Mouse (Mus musculus) ES-E14 (cell line): ENCODE results near the gene Slco1a4. TPM values are rescaled to one million over a fixed set of nuclear protein-coding genes. Genes with fewer than 3 reads are reported as not detected.

ENCODE experiments used
- DNase-seq: peaks from one replicate; pipeline ENCODE4 v3.0.0-alpha.2; 2013; ENCODE audit warnings: low read depth, low spot score
- H3K27ac ChIP-seq: 2 replicates; pipeline ENCODE4 v1.5.1; 2012; ENCODE audit warnings: low read depth, mild to moderate bottlenecking, low read length, moderate library complexity, mixed read lengths; ENCODE audit not compliant: poor library complexity, insufficient read depth, severe bottlenecking
- H3K36me3 ChIP-seq: 2 replicates; pipeline ENCODE4 v1.6.1; 2012; ENCODE audit warnings: mild to moderate bottlenecking, low read length, moderate library complexity, mixed read lengths; ENCODE audit not compliant: control insufficient read depth, poor library complexity, insufficient read depth, severe bottlenecking
- H3K4me1 ChIP-seq, 2 experiments: fragments of 150-350 bp in 1 of 2; sonication (generic) in 1 of 2; 2 replicates each; pipeline ENCODE4 v1.6.1; 2012; ENCODE audit warnings: low read length in 2 of 2, mild to moderate bottlenecking in 1 of 2, mixed read lengths in 1 of 2; ENCODE audit not compliant: control insufficient read depth in 2 of 2, insufficient read depth in 2 of 2, poor library complexity in 1 of 2
- H3K4me3 ChIP-seq, 2 experiments: fragments of 150-350 bp in 1 of 2; sonication (generic) in 1 of 2; 2 replicates each; pipeline ENCODE4 v1.5.1; 2012; ENCODE audit warnings: low read length in 2 of 2, low read depth in 1 of 2, mild to moderate bottlenecking in 1 of 2, mixed read lengths in 1 of 2; ENCODE audit not compliant: insufficient read depth in 1 of 2, poor library complexity in 1 of 2, severe bottlenecking in 1 of 2
- H3K9ac ChIP-seq: 2 replicates; pipeline ENCODE4 v1.6.1; 2012; ENCODE audit warnings: low read depth, mild to moderate bottlenecking, low read length, mixed read lengths; ENCODE audit not compliant: poor library complexity, insufficient read depth, severe bottlenecking
- H3K9me3 ChIP-seq: fragments of 150-350 bp; sonication (generic); 2 replicates; pipeline ENCODE4 v1.6.1; 2012; ENCODE audit warnings: low read depth, mild to moderate bottlenecking, low read length; ENCODE audit not compliant: control insufficient read depth, insufficient read depth
- CHD2 ChIP-seq: IDR thresholded peaks from 2 replicates; pipeline ENCODE4 v1.6.1; 2014; ENCODE audit warnings: mild to moderate bottlenecking, low read depth, low read length, inconsistent platforms
- HCFC1 ChIP-seq: IDR thresholded peaks from 2 replicates; pipeline ENCODE4 v1.6.1; 2012; ENCODE audit warnings: low read length, inconsistent platforms, borderline replicate concordance; ENCODE audit not compliant: insufficient read depth
- MAFK ChIP-seq: IDR thresholded peaks from 2 replicates; pipeline ENCODE4 v1.6.1; 2014; ENCODE audit warnings: mild to moderate bottlenecking, low read depth, low read length, inconsistent platforms; ENCODE audit not compliant: insufficient read depth
- ZC3H11A ChIP-seq: IDR thresholded peaks from 2 replicates; pipeline ENCODE4 v1.6.1; 2012; ENCODE audit warnings: low read depth, mild to moderate bottlenecking, inconsistent platforms, low read length, borderline replicate concordance
- ZNF384 ChIP-seq: IDR thresholded peaks from 2 replicates; pipeline ENCODE4 v1.6.1; 2012; ENCODE audit warnings: low read depth, low read length, inconsistent platforms
- in situ Hi-C, 2 experiments: fragments of 600-800 bp; cut with MboI; formaldehyde crosslinking; loops; one replicate each; pipeline ENCODE4 v1.15.1; 2025; ENCODE audit warnings: low sequenced_read_pairs in 2 of 2, inconsistent platforms in 1 of 2; ENCODE audit not compliant: unreplicated experiment in 2 of 2
- total RNA-seq: library from RNA; depleted of rRNA; stranded (reverse); fragments of 300-350 nt; gene quantifications from 2 replicates; pipeline ENCODE4 v1.2.3, GENCODE M21; 2012

Slco1a4 gene
- total RNA-seq, 1 experiment: not detected

DNA sequence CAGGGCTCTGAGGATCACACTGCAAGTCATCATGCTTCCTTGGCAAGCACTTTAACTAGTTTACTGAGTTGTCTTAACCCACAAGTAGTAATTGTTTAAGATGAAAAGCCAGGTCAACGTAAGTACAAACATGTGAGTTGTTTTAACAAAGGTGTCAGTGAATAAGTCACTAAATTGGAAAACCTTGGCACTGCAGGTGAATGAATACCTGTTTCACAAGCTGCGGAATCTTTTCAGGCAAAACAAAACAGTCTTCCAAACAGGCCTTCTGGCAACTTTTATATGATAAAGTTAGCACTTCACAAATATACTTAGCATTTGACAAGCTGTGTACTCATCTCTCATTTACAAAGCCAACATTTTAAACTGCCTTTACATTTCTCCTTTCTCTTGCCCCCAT is 15.7 kb upstream of the Slco1a4 start:
- no peak overlapping the region for H3K9ac ChIP-seq
- TF ChIP-seq ZC3H11A (no peak), HCFC1 (no peak), CHD2 (no peak), MAFK (no peak), ZNF384 (no peak)
- H3K4me1 ChIP-seq: no peaks in the 10 kb centered on the region
- H3K4me3 ChIP-seq: no peak overlapping the region
- no peaks in the 10 kb centered on the region for H3K36me3 ChIP-seq
- no peak for DNase-seq
- H3K9me3 ChIP-seq: no peaks in the 10 kb centered on the region
- in situ Hi-C loops: no loop called here
- H3K27ac ChIP-seq: no peak overlapping the region

DNA sequence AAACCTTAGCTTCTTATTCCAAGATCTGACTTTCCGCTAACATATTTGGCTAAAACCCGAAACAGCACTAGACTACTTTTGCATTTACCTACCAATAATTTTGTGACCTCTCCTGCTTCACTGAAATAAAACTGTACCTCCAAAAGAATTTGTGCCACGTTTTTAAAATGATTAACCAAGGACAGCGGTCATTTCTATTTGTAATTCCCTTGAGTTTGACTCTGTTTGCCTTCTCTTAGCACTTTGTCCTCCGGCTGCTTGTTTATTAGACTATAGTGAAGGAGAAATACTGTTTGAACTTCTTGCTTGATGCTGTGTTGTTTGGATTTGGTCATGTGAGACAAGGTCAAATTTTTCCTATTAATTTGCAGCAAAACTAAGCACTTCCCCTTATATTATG is 12.7 kb upstream of the Slco1a4 start:
- in situ Hi-C loops: no loop called here
- no peak overlapping the region for H3K4me3 ChIP-seq
- H3K36me3 ChIP-seq: no peaks in the 10 kb centered on the region
- H3K9me3 ChIP-seq: no peaks in the 10 kb centered on the region
- no peak overlapping the region for H3K27ac ChIP-seq
- H3K9ac ChIP-seq: no peak overlapping the region
- no peaks in the 10 kb centered on the region for H3K4me1 ChIP-seq
- no peak for TF ChIP-seq MAFK
- no peak for TF ChIP-seq CHD2
- no peak for TF ChIP-seq HCFC1
- TF ChIP-seq ZC3H11A: no peak
- TF ChIP-seq ZNF384: no peak
- DNase-seq: no peak

DNA sequence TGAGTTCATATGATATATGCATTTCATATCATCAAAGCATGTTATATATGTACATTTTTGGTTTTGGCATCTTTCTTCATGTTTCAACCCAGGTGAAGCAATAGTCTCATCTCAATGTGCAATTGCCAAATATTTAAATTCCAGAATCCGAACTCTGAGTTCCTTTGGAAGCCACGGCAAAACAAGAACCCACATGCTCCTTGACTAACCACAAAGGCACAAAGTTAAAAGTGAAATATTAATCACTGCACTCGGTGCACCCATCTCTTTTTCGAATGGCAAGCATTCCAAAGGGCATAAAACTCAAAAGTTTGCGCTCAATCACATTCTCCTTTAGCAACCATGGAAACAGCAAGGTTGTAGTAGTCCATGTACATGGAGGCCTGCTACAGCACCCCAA is 10.0 kb upstream of the Slco1a4 start:
- in situ Hi-C loops: no loop called here
- no peak for TF ChIP-seq HCFC1
- no peak for TF ChIP-seq ZC3H11A
- TF ChIP-seq MAFK: no peak

DNA sequence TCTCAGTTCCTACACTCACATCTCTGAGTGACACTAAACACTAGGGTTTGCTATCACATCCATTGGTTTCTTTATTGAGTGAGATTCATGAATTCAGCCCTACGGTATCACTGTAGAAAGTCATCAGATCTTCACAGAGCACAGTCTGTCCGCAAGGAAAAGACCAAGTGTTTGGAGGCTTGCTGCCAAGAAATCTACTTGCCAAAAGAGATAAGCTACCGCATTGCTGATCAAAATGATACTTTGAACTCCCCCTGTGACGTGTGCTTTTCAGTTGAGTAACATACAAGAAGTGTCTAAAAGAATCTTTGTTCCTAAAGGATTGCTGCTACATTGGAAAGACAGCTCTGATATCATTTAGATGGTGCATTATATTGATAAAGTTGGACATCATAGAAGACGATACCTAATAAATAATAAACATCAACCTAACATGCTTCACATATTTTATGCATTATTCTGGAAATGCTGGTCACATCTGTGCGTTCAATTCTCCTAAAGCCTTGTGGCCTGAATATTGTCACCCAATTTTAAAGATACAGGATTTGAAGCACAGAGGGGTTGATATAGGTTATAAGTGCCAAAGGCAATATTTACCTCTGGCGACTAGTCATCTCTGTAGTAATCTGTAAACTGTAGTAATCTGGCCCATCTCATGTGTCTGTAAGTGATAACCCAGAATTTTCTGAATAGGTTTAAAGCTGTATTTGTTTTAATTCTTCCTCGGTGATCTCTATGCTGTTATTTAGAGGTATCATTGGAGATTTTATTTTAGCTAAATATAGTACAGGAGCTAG is 1.9 kb upstream of the Slco1a4 start:
- Histone ChIP-seq H3K9me3 (no peaks in the 10 kb centered on the region), H3K4me1 (no peaks in the 10 kb centered on the region), H3K4me3 (no peak overlapping the region), H3K27ac (no peak overlapping the region), H3K36me3 (no peaks in the 10 kb centered on the region), H3K9ac (no peak overlapping the region)
- in situ Hi-C loops: no loop called here
- no peak for DNase-seq
- TF ChIP-seq ZC3H11A: no peak
- no peak for TF ChIP-seq HCFC1
- TF ChIP-seq MAFK: no peak
- TF ChIP-seq ZNF384: no peak
- no peak for TF ChIP-seq CHD2

More for the DNA sequence above, 10.0 kb upstream of the Slco1a4 start:
- DNase-seq: no peak
- Histone ChIP-seq H3K27ac (no peak overlapping the region), H3K4me1 (no peaks in the 10 kb centered on the region), H3K9ac (no peak overlapping the region), H3K36me3 (no peaks in the 10 kb centered on the region), H3K9me3 (no peaks in the 10 kb centered on the region), H3K4me3 (no peak overlapping the region)

DNA sequence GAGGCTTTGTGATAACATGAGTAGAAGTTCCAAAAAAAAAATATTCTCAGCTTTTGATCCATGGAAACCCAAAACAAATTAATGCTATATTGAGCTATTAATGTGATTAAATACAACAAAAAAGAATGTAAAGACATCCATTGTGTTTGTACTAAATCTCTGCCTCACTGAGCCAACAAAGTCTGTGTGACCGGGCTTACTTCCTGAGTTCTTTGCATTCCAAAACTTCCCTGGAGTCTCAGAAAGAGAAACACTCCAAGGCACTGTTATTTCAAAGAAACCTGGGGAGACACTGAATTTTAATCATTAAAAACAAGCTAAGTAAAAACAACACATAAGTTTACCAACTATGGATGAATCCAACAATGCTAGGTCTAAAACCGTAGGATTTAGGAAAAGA is 2.4 kb downstream of the Slco1a4 start:
- Histone ChIP-seq H3K9me3 (no peaks in the 10 kb centered on the region), H3K9ac (no peak overlapping the region), H3K27ac (no peak overlapping the region), H3K36me3 (no peaks in the 10 kb centered on the region), H3K4me3 (no peak overlapping the region), H3K4me1 (no peaks in the 10 kb centered on the region)
- TF ChIP-seq CHD2: no peak
- TF ChIP-seq ZC3H11A: no peak
- TF ChIP-seq MAFK: no peak
- no peak for DNase-seq
- in situ Hi-C loops: no loop called here
